Mouse (Mus musculus) kidney, adult 18-20 months (tissue): ENCODE measurements around the gene Myl7.

Source experiments
- DNase-seq: peaks from one replicate; pipeline ENCODE4 v3.0.0; 2021

The Myl7 gene

DNA sequence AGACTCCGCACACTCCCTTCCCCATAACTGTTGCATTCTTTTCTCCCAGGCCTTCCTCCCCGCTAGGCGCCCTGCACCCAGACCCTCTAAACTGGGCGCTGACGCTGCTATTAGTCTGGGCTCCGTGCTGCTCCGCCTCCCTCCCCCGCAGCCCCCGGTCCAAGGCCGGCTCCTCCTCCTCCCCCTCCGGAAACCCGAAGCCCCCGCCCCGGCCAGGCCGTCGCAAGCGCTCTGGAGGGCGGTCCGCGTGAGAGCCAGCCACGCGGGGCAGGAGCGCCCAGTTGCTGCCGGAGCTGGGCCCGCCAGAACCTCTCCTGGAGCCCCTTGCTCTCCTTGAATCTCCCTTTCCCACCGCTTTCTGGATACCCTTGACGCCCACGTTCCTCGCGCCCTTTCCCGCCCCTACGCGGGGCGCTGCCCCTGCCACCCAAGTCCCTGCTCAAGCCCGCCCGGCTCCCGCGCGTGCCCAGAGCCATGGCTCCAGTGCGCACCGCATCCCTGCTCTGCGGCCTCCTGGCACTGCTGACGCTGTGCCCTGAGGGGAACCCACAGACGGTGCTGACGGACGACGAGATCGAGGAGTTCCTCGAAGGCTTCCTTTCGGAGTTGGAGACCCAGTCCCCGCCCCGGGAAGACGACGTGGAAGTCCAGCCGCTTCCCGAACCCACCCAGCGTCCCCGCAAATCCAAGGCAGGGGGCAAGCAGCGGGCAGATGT is 36.7 kb downstream of the Myl7 start, which contains the start of gene Aebp1:
Aebp1 (plus strand) TSS at position 270 of the 716 bp plus-strand sequence.
- DNase-seq = peak; percentile 60

- DNase-seq = no peak
Observed at GRCm38 (mm10) chr11:5860639-5861038, 37.9 kb downstream of the Myl7 start.

GRCm38 (mm10) chr11:5859883-5860550 is 38.6 kb downstream of the Myl7 start:
- DNase-seq = no peak

GRCm38 (mm10) chr11:5858723-5859122 is 39.9 kb downstream of the Myl7 start:
- no peak for DNase-seq

GRCm38 (mm10) chr11:5856479-5857130 is 42.0 kb downstream of the Myl7 start:
- no peak for DNase-seq

DNA sequence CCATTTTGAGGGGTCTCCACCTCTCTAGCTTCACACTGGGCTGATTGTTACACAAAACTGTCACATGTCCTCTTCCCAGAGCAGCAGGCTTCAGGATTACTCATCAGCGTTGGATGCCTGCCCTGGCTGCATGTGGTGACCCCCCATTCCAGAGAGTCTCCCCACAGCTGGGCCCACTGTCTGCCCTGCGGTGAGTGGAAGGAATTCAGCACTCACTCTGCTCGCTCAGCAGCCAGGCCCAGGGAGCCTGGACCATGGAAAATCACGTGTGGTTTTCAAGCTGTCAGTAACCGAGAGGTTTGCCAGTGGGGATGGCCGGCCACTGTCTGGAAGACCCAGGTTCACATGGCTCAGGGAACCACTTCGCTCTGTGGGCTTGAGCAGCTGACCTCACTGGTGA is 42.7 kb downstream of the Myl7 start:
- no peak for DNase-seq

DNA sequence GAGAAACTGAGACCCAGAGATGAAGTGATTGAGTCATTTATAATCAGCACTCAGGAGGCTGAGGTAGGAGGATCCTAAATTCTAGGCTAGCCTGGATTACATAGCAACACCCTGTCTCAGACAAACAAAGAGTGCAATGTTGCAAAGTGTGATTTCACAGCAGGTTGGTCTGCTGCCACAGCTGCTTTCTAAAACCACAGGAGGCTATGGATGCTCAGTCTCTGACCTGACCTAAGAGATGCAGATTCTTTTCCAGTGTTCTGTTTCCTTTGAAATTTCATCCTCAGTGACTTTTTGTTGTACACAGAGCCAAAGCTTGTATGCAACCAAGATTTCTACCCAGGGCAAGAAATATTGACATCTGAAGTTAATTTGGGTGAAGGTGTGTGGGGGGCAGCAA is 43.1 kb downstream of the Myl7 start:
- no peak for DNase-seq

- no peak for DNase-seq
Observed at GRCm38 (mm10) chr11:5852314-5852713, 46.3 kb downstream of the Myl7 start.

DNA sequence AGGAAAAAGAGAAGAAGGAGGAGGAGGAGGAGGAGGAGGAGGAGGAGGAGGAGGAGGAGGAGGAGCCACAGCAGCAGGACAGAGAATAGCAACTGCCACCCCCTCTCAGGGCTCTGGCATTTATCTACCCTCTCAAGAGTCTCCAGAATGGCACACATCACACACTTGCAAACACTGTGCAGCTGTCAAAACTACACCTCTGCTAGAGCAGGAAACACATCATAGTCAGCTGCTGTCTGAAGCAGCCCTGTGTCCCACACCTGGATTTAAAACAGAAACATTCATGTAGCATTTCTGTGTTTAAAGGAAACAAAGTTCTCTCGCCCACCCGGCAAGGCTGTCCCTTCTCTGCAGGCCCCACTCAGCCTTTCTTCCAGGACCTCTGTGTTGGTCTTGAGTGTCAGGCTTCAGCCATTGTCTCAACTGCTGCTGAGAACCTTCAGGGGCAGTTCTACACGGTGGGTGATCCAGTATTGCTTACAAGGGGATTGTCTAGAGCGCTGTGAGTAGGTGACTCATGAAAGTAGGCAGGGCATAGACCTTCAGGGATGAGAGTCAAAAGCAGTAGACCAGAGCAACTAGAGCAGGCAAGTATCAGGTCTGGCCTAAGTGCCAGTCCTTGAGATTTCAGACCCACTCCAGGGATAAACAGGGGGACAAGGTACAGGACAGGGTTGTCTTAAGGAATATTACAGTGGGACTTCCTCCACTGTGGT is 47.4 kb downstream of the Myl7 start:
- DNase-seq = no peak

- DNase-seq = no peak
Observed at GRCm38 (mm10) chr11:5850452-5850851, 48.1 kb downstream of the Myl7 start.

- DNase-seq = no peak
Observed at GRCm38 (mm10) chr11:5849316-5849715, 49.3 kb downstream of the Myl7 start.

GRCm38 (mm10) chr11:5848741-5849140 is 49.8 kb downstream of the Myl7 start:
- DNase-seq = no peak

DNA sequence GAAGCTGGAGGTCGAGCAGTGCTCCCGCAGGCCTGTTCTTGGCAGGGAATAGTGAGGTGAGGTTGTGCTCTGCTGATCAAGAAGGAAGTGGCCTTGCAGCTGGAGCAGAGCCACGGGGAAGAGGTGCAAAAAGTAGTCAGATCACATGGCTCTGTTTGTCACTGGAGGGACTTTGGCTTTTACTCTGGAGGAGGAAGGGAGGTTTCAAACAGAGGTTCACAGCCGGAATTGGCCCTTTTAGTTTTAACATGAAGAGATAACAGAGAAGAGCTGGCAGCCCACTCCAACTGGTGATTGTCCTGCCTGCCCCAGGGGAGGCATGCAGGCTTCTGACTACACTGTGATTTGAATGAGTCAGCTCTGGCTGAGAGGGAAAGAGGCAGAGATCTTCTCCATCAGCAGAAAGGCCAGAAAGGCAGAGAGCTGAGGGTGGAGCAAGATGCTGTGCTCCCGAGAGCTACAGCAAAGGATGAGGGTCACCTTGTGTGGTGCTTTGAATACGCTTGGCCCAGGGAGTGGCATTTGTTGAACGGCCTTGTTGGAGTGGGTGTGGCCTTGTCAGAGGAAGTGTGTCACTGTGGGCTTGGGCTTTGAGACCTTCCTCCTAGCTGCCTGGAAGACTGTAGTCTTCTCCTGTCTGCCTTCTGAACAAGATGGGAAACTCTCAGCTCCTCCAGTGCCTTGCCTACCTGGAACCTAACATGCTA is 51.8 kb downstream of the Myl7 start:
- DNase-seq = peak; percentile 80
